10 mouse cellular contexts compared by ENCODE assay signal in genomic region chr5:66090037-66090436, GRCm38 (mm10).
DNase-seq lines count a peak whose midpoint lies in the region; ATAC-seq and TF ChIP-seq lines count a peak whose summit lies in the region.
"Had no signal": no experiment of that assay in that cellular context is flagged by ENCODE, and none has a peak within 500 bp of the region (broad histone marks: within the 10 kb centered on the region; RNA-seq: fewer than 3 reads in every experiment).

No protein-coding gene starts in this region.

- H3K27ac ChIP-seq in liver, embryonic 12.5 days, result no peak overlapping the region
- no peak overlapping the region for H3K27ac ChIP-seq in liver, embryonic 11.5 days (ENCODE audit: low read depth, low read length)
- peak overlapping the region; percentile 90 for H3K27ac ChIP-seq in bone marrow macrophage, adult 2 months (ENCODE audit: insufficient read depth, low read depth, low read length)
- H3K27ac ChIP-seq: lung, embryonic 15.5 days had no signal

- no peak overlapping the region for H3K9ac ChIP-seq in liver, embryonic 12.5 days
- no peak overlapping the region for H3K9ac ChIP-seq in liver, embryonic 11.5 days (ENCODE audit: low read depth, low read length)
- H3K9ac ChIP-seq: lung, embryonic 15.5 days had no signal

- H3K4me3 ChIP-seq in liver, embryonic 12.5 days, result no peak overlapping the region
- H3K4me3 ChIP-seq in liver, embryonic 11.5 days (ENCODE audit: low read depth, low read length), result no peak overlapping the region
- H3K4me3 ChIP-seq in bone marrow macrophage, adult 2 months (ENCODE audit: insufficient read depth, low read length), result 0 out of 2 replicates have a peak overlapping the region, but pooled peaks have one; percentile 1
- H3K4me3 ChIP-seq: lung, embryonic 15.5 days had no signal

- DNase-seq in liver, embryonic 11.5 days (ENCODE audit: low spot score), result no peak
- peak; percentile 79 for DNase-seq in Muller cell, postnatal 12 days (ENCODE audit: inconsistent ontology term)
- DNase-seq in cerebellum, postnatal 25 days, result no peak
- DNase-seq in thymus, adult 18-20 months, result no peak
- no peak for DNase-seq in spleen, postnatal 36 days (ENCODE audit: low spot score in 2 of 2)
- DNase-seq: thymus, postnatal 36 days had no signal

- H3K4me1 ChIP-seq in liver, embryonic 12.5 days, result peaks cover 18% of the 10 kb centered on the region; the same call in 1 of the 2 replicates
- no peaks in the 10 kb centered on the region for H3K4me1 ChIP-seq in liver, embryonic 11.5 days (replicated peaks; ENCODE audit: control insufficient read depth, insufficient read depth, low read length)
- H3K4me1 ChIP-seq in bone marrow macrophage, adult 2 months (ENCODE audit: control insufficient read depth, insufficient read depth, low read length), result peaks cover 56% of the 10 kb centered on the region

- WGBS in liver, embryonic 12.5 days (ENCODE audit: insufficient replicate concordance), result 34% methylated on average over 9 of the region's 9 CpGs
- 46% methylated on average over 9 of the region's 9 CpGs for whole genome bisulfite sequencing in liver, embryonic 11.5 days

- H3K9me3 ChIP-seq in liver, embryonic 12.5 days (replicated peaks), result no peaks in the 10 kb centered on the region
- H3K9me3 ChIP-seq in liver, embryonic 11.5 days (ENCODE audit: control insufficient read depth, low read length), result no peaks in the 10 kb centered on the region
- H3K9me3 ChIP-seq: lung, embryonic 15.5 days had no signal

- TF ChIP-seq CTCF in bone marrow macrophage, adult 2 months (IDR thresholded peaks at IDR 0.05; ENCODE audit: low read depth, low read length), result no peak

- no peak overlapping the region for H3K4me2 ChIP-seq in liver, embryonic 12.5 days
- no peak overlapping the region for H3K4me2 ChIP-seq in liver, embryonic 11.5 days
- H3K4me2 ChIP-seq: lung, embryonic 15.5 days had no signal

- H3K27me3 ChIP-seq in liver, embryonic 12.5 days (replicated peaks), result no peaks in the 10 kb centered on the region
- no peaks in the 10 kb centered on the region for H3K27me3 ChIP-seq in liver, embryonic 11.5 days (replicated peaks; ENCODE audit: control insufficient read depth, insufficient read depth, low read length)
- H3K27me3 ChIP-seq: lung, embryonic 15.5 days had no signal

- H3K36me3 ChIP-seq in liver, embryonic 12.5 days, result no peaks in the 10 kb centered on the region
- H3K36me3 ChIP-seq in liver, embryonic 11.5 days (ENCODE audit: control insufficient read depth, insufficient read depth, low read length), result no peaks in the 10 kb centered on the region
- H3K36me3 ChIP-seq: lung, embryonic 15.5 days had no signal

- ATAC-seq in liver, embryonic 12.5 days, result 0 out of 2 replicates have a peak, but pooled peaks have one; percentile 27
- no peak for ATAC-seq in liver, embryonic 11.5 days (replicated peaks; ENCODE audit: low FRiP score)
- peak; percentile 31 for ATAC-seq in megakaryocyte, adult 5-6 weeks (ENCODE audit: poor library complexity, severe bottlenecking)

- no peak for TF ChIP-seq POLR2A in bone marrow macrophage, adult 2 months (IDR thresholded peaks at IDR 0.05; ENCODE audit: borderline replicate concordance, low read depth, low read length)
